Mouse (Mus musculus) inflammation-experienced regulatory T-cells, adult 6 months (primary cell): ENCODE measurements around the gene Gm19668. TPM values are rescaled to one million over a fixed set of nuclear protein-coding genes. Genes with fewer than 3 reads are reported as not detected.
"Not testable (repeated sequence)": the region's sequence is repeated elsewhere in the genome, so short reads cannot be mapped to it uniquely, and the experiment has no call there.

Experiments
- ATAC-seq: one replicate; pipeline ENCODE4 v1.8.0; 2017
- polyA plus RNA-seq, 3 experiments: library from polyadenylated mRNA; unstranded; fragments of 100-300 nt; shearing (Covaris generic); gene quantifications; one replicate each; pipeline ENCODE4 v1.2.1; 2017

The Gm19668 gene
- polyA plus RNA-seq = not detected

DNA sequence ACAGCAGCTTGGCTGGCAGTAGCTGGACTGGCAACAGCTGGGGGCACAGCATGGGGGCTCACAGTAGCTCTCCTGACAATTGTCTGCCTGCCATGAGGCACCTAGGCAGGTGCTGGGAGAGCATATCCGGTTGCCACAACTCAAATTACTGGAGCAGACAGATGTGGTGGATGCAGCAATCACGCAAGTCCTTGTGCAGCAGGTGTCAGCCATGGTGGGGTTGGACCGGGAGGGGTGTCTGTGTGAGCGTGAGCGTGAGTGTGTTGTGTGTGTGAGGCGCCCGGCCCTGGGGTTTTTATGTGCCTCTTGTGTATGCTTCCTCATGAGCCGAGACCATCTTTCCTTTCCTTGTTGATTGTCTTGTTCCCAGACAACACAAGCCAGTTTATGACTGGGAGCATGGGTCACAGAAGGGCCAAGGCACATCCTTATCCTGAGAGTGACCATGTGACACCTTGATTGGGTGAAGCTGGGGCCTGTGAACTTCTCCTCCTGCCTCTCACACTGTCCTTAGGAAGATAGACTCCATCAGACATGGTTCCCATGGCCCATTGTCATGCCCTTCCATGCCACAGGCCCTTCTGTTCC lies at the start of gene Gm19668:
Gm19668 (minus strand) TSS at position 213 of the 588 bp plus-strand sequence.
- ATAC-seq = no peak

DNA sequence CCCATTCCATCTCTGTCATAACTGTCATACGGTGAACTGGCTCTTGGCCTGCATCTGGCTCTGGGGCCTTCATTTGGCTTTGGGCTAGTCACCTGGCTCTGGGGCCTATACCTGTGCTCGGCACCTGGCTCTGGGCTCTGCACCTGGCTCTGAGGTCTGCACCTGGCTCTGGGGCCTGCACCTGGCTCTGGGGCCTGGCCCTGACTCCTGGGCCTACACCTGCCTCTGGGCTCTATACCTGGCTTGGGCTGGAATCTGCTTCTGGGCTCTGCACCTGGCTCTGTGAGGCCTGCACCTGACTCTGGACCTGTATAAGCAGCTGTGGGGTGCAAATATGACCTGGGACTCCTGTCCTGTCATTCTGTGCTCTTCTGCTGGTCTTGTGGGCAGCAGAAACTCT lies 48.6 kb upstream of the Gm19668 start:
- no peak for ATAC-seq

DNA sequence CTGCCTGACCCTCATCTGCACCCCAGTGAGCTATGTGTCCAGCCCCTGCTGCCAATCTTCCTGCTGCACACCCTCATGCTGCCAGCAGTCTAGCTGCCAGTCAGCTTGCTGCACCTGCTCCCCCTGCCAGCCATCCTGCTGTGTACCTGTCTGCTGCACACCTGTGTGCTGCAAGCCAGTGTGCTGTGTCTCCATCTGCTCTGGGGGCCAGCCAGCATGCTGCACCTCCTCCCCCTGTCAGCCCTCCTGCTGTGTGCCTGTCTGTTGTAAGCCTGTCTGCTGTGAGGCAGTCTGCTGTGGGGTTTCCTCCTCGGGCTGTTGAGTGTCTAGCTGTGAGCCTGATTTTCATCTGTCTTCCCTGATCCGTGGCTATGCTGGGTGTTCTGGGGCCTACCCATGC lies 48.0 kb upstream of the Gm19668 start:
- ATAC-seq = no peak

DNA sequence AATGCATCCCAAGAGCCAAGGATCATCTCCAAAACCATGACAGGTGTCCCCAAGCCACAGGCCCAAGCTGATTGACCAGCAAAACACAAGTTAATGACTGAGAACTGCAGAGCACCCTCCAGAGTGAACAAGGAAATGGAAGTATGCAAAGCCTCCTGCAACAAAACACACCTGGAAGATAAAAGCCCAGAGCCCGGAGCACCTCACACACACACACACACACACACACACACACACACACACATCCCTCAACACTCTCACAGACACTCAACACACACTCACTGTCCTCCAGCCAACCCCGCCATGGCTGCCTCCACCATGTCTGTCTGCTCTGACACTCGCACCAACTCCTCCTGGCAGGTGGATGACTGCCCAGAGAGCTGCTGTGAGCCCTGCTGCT lies 47.6 kb upstream of the Gm19668 start, which contains the start of gene Gm36176:
Gm36176 (plus strand) TSS at position 301 of the 400 bp plus-strand sequence.
- no peak for ATAC-seq

DNA sequence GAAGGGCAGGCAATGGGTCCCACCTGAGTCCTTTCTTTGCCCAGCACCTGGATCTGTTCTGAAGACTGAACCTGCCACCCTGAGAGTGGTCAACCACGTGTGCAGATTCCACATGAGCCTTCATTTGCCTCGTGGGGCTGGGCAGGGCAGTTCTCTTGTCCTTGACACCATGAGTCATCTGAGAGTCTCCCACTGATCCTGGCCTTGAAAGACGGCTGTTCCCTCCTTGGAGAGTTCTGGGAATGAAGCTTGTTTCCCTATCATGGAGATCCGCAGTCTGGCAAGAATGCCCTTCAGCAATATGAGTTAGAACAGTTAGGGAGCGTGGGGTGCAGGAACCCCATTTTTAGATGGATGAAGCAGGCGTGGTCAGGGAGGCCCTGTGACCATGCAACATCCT lies 40.1 kb upstream of the Gm19668 start:
- no peak for ATAC-seq

DNA sequence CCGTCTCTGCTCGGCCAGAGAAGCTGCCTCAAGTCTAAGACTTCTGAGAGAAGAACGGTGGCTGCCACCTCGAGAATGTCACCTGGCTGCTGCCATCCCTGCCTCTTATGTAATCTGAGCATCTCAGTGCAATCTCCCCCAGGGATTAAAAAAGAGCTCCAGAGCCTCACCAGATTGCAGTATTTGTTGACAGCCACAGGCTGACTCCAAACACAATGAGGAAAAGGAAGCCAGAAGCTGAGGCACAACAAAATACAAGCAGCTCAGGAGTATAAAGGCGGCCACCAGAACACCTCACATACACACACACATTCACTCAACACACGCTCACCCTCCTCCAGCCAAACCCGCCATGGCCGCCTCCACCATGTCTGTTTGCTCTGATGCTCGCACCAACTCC lies 36.7 kb upstream of the Gm19668 start, which contains the start of gene Krtap10-10:
Krtap10-10 (plus strand) TSS at position 301 of the 400 bp plus-strand sequence.
- no peak for ATAC-seq

DNA sequence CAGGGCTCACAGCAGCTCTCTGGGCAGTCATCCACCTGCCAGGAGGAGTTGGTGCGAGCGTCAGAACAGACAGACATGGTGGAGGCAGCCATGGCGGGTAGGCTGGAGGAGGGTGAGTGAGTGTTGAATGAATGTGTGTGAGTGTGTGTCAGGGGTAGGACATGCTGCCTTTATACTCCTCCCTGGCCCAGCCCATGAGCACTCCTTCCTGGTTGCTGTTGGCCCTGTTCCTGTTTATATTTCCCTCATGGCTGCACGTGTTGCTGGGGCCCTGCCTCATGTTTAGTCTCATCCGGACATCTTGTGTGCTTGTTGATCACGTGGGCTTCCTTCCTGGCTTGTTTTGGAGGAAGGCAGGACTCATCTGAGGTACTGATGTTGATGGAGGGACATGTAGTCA lies 28.0 kb upstream of the Gm19668 start, which contains the start of gene Krtap10-4:
Krtap10-4 (minus strand) TSS at position 145 of the 400 bp plus-strand sequence.
- ATAC-seq = no peak

DNA sequence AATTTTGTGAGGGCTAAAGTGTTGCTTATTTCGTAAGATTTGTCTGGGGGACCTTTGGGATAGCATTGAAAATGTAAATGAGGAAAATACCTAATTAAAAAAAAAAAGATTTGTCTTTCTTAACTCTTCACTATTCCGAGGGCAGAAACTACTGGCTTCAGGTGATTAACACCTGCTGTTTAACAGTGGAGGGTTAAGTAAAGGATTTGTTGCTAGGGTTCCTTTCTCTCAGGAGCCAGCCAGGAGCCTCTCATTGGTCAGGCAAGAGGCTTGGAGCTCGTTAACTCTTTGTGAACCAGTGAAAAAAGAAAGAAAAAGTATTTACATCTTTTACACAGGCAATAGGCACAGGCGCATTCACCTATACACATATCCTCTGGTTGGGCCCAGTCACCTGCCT lies 20.3 kb upstream of the Gm19668 start:
- ATAC-seq = no peak

DNA sequence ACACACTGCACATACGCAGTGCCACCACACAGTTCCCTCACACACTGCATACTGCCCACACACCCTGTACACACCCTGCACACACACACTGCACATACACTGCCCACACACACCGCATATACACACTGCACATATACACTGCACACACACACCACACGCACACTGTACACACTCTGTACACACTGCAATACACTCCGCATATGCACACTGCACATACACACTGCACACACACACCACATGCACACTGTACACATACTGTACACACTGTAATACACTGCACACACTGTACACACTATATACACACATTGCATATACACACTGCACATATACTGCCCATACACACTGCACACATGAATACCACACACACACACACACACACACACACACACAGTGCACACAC lies 19.6 kb upstream of the Gm19668 start:
- ATAC-seq = no peak

DNA sequence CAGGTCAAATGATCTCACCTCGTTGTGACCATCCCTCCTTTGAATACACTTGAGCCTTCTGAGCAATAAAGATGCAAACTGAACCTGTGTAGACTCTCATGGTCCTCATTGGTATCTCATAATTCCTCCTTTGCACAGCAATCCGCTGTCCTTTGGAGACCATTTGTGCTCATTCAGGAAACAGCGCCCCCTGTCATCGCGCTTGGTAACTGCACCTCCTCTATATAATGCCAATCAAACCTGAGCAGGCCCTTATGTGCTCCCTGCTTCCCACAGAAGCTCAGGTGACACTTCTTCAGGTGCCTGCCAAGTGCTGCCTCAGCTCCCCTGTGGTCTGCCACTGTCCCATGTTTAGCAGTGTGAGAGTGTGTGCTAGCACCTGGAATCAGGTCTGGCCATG lies 16.6 kb upstream of the Gm19668 start:
- ATAC-seq = no peak

DNA sequence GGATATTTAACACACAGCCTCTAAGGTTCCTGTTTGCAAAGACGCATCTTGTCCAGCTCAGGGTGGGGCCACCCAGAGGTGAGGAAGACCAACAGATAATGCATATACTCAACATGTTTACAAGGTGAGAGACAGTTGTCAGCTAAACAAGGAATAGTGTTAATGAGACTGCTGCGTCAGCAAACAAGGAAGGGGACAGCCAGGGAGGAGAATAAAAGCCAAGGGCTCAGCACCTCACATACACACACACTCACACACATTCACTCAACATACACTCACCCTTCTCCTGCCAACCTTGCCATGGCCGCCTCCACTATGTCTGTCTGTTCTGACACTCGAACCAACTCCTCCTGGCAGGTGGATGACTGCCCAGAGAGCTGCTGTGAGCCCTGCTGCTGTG lies 15.4 kb upstream of the Gm19668 start, which contains the start of gene Gm2696:
Gm2696 (plus strand) TSS at position 301 of the 400 bp plus-strand sequence.
- no peak for ATAC-seq

DNA sequence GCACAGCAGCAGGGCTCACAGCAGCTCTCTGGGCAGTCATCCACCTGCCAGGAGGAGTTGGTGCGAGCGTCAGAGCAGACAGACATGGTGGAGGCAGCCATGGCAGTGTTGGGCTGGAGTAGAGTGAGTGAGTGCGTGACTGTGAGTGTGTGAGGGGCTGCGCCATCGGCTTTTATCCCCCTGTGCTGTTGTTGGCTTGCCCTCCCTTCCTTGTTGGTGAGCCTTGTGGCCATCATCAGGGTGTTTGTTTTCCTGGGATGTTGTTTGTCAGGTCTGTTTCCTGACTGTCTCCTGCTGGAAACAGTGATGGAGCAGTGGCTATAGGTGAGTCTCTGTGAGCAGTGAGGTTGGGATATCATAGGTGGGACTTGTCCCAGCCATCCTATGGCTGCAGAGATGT lies 12.8 kb upstream of the Gm19668 start, which contains the start of gene Gm9507:
Gm9507 (minus strand) TSS at position 101 of the 400 bp plus-strand sequence.
- no peak for ATAC-seq

DNA sequence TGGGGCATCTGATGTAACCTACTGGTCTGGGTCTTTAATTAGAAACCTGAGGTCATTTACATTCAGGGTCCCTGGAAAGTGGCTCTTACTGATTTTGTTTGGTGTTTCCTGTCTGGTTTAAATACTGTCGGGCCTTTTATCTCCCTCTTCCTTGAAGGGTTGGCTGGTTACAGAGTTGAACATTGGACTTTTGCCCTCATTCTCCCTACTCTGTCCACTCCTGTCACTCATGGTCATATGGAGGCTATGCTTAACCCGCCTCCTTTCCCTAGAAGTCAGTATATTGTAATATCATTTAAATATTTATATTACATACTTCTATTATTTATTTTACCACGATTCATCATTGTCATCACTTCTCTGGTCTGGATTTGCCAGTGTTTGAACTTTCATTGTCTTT lies 5.2 kb upstream of the Gm19668 start:
- no peak for ATAC-seq

DNA sequence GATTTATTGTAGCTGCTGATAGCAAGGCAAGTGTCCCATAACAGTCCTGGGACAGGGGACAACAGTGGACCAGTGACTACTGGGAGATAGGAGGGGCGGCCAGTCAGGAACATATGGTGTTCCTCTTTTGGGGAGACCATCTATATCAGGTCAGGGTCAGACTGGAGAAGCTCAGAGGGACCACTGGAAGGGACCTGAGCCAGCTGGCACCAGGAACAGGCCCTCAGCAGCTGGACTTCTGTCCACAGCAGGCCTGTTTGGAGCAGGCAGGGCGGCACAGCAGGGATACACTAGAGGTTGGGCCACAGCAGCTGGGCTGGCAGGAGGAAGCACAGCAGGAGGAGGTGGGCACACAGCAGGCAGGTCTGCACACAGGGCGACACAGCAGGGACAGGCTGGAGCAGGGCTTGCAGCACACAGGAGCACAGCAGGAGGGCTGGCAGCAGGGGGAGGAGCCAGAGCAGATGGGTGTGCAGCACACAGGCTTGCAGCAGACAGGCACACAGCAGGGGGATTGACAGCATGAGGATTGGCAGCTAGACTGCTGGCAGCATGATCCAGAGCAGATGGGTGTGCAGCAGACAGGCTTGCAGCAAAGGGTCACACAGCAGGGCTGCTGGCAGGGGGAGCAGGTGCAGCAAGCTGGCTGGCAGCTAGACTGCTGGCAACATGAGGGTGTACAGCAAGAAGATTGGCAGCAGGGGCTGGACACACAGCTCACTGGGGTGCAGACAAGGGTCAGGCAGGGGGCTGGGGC lies 591 bp downstream of the Gm19668 start:
- not testable (repeated sequence) for ATAC-seq

DNA sequence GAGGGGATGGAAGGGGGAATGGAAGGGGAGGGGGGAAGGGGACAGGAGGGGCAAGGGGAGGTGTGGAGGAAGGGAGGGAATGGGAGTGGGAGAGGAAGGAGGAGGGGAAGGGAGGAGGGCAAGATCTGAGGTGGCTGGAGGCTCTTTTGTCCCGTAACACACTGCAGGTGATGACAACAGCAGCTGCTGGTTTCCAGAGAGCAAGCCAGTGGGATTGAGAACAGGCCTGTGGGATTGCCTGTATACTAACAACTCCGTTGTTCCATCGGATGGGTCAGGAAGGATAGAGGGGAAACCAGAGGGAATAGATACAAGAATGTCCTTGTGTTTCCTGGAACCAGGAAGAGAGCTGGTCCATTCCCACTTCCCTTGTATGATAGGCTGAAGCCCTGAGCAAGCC lies 1.3 kb downstream of the Gm19668 start:
- ATAC-seq = no peak

DNA sequence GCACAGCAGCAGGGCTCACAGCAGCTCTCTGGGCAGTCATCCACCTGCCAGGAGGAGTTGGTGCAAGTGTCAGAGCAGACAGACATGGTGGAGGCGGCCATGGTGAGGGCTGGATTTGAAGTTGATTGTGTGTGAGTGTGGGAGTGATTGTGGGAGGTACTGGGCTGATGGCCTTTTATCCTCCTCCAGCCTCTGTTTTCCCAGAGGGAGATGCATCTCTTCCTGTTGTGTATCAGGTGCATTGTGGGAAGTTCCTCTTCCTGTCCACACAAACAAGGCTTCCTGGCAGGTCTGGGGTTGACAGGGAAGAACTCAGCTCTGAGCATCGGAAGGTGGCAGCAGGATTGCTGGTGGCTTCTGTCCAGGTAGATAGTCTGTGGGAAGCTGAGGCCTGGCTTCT lies 4.0 kb downstream of the Gm19668 start, which contains the start of gene Gm9639:
Gm9639 (minus strand) TSS at position 101 of the 400 bp plus-strand sequence.
- no peak for ATAC-seq

DNA sequence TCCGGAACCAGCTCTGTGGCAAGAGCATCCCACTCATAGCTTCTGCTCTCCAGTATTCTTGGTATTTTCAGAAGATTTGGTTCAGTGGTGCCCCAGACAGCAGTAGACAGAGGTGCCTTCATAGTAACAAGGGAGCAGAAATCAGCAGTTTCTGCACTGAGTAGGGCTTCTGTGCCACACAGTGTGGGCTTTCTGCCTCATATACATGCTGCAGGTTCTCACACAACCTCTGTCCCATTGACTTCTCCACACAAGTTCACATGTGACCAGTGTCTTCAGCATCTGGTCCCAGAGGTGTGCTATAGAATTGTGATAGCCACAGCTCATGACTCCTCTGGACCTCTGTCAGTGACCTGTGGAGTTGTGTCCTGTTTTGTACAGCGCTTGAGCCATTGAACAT lies 10.3 kb downstream of the Gm19668 start:
- no peak for ATAC-seq

DNA sequence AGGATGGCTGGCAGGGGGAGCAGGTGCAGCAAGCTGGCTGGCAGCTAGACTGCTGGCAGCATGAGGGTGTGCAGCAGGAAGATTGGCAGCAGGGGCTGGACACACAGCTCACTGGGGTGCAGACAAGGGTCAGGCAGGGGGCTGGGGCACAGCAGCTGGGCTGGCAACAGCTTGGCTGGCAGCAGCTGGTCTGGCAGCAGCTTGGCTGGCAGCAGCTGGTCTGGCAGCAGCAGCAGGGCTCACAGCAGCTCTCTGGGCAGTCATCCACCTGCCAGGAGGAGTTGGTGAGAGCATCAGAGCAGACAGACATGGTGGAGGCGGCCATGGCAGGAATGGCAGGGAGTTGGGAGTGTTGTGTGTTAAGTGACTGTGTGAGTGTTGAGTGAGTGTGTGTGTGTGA lies 11.1 kb downstream of the Gm19668 start, which contains the start of gene Gm7137:
Gm7137 (minus strand) TSS at position 325 of the 400 bp plus-strand sequence.
- not testable (repeated sequence) for ATAC-seq

DNA sequence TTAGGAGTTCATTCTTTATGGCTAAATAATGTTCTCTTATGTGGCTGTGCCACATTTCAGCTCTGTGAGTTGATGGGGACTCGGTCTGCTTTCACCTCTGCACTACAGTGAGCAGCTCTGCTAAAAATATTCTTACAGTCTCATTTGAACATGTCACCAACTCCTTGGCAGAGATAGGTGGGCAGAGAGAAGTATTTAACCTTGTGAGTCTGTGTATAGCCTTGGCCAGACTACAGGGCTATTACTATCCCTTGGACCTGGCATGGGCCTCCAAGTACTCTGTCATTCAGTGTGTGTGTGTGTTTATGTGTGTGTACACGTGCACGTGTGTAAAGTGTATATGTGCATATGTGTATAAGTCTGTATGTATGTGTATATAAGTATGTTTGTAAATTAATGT lies 15.5 kb downstream of the Gm19668 start:
- ATAC-seq = not testable (repeated sequence)

DNA sequence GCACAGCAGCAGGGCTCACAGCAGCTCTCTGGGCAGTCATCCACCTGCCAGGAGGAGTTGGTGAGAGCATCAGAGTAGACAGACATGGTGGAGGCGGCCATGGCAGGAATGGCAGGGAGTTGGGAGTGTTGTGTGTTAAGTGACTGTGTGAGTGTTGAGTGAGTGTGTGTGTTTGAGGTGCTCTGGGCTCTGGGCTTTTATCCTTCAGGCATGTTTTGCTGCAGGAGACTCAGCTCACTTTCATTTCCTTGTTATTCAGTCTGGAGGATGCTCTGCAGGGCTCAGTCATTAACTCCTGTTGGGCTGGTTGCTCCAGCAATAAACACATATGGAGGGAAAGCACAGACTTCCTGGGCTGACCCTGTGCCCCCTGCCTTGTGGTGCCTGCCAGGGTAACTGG lies 16.5 kb downstream of the Gm19668 start, which contains the start of gene Gm3250:
Gm3250 (minus strand) TSS at position 101 of the 400 bp plus-strand sequence.
- not testable (repeated sequence) for ATAC-seq

DNA sequence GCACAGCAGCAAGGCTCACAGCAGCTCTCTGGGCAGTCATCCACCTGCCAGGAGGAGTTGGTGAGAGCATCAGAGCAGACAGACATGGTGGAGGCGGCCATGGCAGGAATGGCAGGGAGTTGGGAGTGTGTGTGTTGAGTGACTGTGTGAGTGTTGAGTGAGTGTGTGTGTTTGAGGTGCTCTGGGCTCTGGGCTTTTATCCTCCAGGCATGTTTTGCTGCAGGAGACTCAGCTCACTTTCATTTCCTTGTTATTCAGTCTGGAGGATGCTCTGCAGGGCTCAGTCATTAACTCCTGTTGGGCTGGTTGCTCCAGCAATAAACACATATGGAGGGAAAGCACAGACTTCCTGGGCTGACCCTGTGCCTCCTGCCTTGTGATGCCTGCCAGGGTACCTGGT lies 22.1 kb downstream of the Gm19668 start, which contains the start of gene Gm7138:
Gm7138 (minus strand) TSS at position 101 of the 400 bp plus-strand sequence.
- ATAC-seq = not testable (repeated sequence)

DNA sequence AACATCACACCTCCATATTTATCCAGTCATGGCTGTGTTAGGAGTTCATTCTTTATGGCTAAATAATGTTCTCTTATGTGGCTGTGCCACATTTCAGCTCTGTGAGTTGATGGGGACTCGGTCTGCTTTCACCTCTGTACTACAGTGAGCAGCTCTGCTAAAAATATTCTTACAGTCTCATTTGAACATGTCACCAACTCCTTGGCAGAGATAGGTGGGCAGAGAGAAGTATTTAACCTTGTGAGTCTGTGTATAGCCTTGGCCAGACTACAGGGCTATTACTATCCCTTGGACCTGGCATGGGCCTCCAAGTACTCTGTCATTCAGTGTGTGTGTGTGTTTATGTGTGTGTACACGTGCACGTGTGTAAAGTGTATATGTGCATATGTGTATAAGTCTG lies 26.8 kb downstream of the Gm19668 start:
- not testable (repeated sequence) for ATAC-seq

DNA sequence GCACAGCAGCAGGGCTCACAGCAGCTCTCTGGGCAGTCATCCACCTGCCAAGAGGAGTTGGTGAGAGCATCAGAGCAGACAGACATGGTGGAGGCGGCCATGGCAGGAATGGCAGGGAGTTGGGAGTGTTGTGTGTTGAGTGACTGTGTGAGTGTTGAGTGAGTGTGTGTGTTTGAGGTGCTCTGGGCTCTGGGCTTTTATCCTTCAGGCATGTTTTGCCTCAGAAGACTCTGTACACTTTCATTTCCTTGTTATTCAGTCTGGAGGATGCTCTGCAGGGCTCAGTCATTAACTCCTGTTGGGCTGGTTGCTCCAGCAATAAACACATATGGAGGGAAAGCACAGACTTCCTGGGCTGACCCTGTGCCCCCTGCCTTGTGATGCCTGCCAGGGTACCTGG lies 27.7 kb downstream of the Gm19668 start, which contains the start of gene Gm3238:
Gm3238 (minus strand) TSS at position 101 of the 400 bp plus-strand sequence.
- not testable (repeated sequence) for ATAC-seq
